Mouse (Mus musculus) megakaryocyte, embryonic 14.5 days (primary cell): ENCODE measurements around the gene Mef2a.

ENCODE experiments used
- FLI1 ChIP-seq: IDR thresholded peaks from 2 replicates; pipeline ENCODE4 v1.6.1; 2012; ENCODE audit warnings: low read length, inconsistent platforms, mixed read lengths
- GATA1 ChIP-seq: IDR thresholded peaks from 3 replicates; pipeline ENCODE4 v1.6.1; 2012; ENCODE audit warnings: mixed read lengths, low read length, inconsistent platforms, borderline replicate concordance

- TF ChIP-seq GATA1 (no peak), FLI1 (no peak)
Measured at GRCm38 (mm10) chr7:67369645-67370044, 3.0 kb downstream of the Mef2a start.
